Comparison of ENCODE assay signal across 13 mouse cellular contexts in genomic region chr4:134641711-134642516, GRCm38 (mm10).
A peak's percentile ranks its signal among the peaks of the same experiment; 100 is the strongest.
DNase-seq lines count a peak whose midpoint lies in the region; ATAC-seq lines count a peak whose summit lies in the region.
"Had no signal": no experiment of that assay in that cellular context is flagged by ENCODE, and none has a peak within 500 bp of the region (broad histone marks: within the 10 kb centered on the region; RNA-seq: fewer than 3 reads in every experiment).

No protein-coding gene starts in this region.

- no peak overlapping the region for H3K27ac ChIP-seq in forebrain, embryonic 16.5 days (ENCODE audit: low read length)
- no peak overlapping the region for H3K27ac ChIP-seq in stomach, embryonic 16.5 days (ENCODE audit: low read length)

- WGBS in forebrain, embryonic 16.5 days, result 68% methylated on average over 30 of the region's 30 CpGs
- WGBS in stomach, embryonic 16.5 days, result 67% methylated on average over 30 of the region's 30 CpGs

- H3K9me3 ChIP-seq in forebrain, embryonic 16.5 days (ENCODE audit: control insufficient read depth, low read length), result no peaks in the 10 kb centered on the region
- H3K9me3 ChIP-seq in stomach, embryonic 16.5 days (replicated peaks; ENCODE audit: control insufficient read depth, low read length), result no peaks in the 10 kb centered on the region

- no peaks in the 10 kb centered on the region for H3K27me3 ChIP-seq in forebrain, embryonic 16.5 days (replicated peaks; ENCODE audit: control insufficient read depth, insufficient read depth, low read length)
- no peaks in the 10 kb centered on the region for H3K27me3 ChIP-seq in stomach, embryonic 16.5 days (ENCODE audit: control insufficient read depth, insufficient read depth, low read length)

- H3K4me1 ChIP-seq in forebrain, embryonic 16.5 days (replicated peaks; ENCODE audit: control insufficient read depth, insufficient read depth, low read length), result peaks cover 14% of the 10 kb centered on the region
- H3K4me1 ChIP-seq in stomach, embryonic 16.5 days (ENCODE audit: control insufficient read depth, insufficient read depth, low read length), result 0 out of 2 replicates have a peak, but pooled peaks cover 9% of the 10 kb centered on the region
- H3K4me1 ChIP-seq: megakaryocyte, embryonic 14.5 days had no signal

- H3K4me2 ChIP-seq in forebrain, embryonic 16.5 days (ENCODE audit: low read length), result no peak overlapping the region
- no peak overlapping the region for H3K4me2 ChIP-seq in stomach, embryonic 16.5 days (ENCODE audit: low read depth, low read length)

- H3K9ac ChIP-seq in forebrain, embryonic 16.5 days (replicated peaks; ENCODE audit: low read depth, low read length), result no peak overlapping the region
- no peak overlapping the region for H3K9ac ChIP-seq in stomach, embryonic 16.5 days (ENCODE audit: low read length)

- no peak overlapping the region for H3K4me3 ChIP-seq in forebrain, embryonic 16.5 days (replicated peaks; ENCODE audit: low read length)
- no peak overlapping the region for H3K4me3 ChIP-seq in stomach, embryonic 16.5 days (replicated peaks; ENCODE audit: low read length)
- H3K4me3 ChIP-seq: megakaryocyte, embryonic 14.5 days had no signal

- ATAC-seq in forebrain, embryonic 16.5 days, result peak; percentile 72
- peak; percentile 59; the same call in 1 of the 2 replicates for ATAC-seq in stomach, embryonic 16.5 days (ENCODE audit: insufficient read depth, low FRiP score)
- ATAC-seq in megakaryocyte, adult 5-6 weeks (ENCODE audit: poor library complexity, severe bottlenecking), result no peak

- H3K36me3 ChIP-seq in forebrain, embryonic 16.5 days (ENCODE audit: control insufficient read depth, insufficient read depth), result no peaks in the 10 kb centered on the region
- H3K36me3 ChIP-seq in stomach, embryonic 16.5 days (ENCODE audit: control insufficient read depth, insufficient read depth, low read length), result no peaks in the 10 kb centered on the region

- DNase-seq in layer of hippocampus, adult 9-11 months, result peak; percentile 50
- no peak for DNase-seq in layer of hippocampus, postnatal 14 days (ENCODE audit: low spot score in 2 of 2)
- peak; percentile 81 for DNase-seq in brain, adult 2 months (ENCODE audit: low read depth, low spot score)
- DNase-seq in adrenal gland, postnatal 4 days (ENCODE audit: low spot score in 2 of 2), result no peak
- DNase-seq in yolk sac, embryonic 10.5 days (ENCODE audit: low spot score), result no peak
- DNase-seq: adrenal gland, postnatal 10 days; cerebellum, adult 9-11 months; heart, postnatal 10 days; kidney, postnatal 10 days had no signal

Comparison
In these comparisons a context has a peak if more than half of its experiments do, and no peak if none do; other contexts are left out.
1. DNase-seq: peak in layer of hippocampus, adult 9-11 months (single experiment) and brain, adult 2 months (single experiment); none in layer of hippocampus, postnatal 14 days (0 of 2), adrenal gland, postnatal 4 days (0 of 2) and yolk sac, embryonic 10.5 days (single experiment).